Mouse (Mus musculus) cerebellum, adult 2 months (tissue): ENCODE measurements at regions not wholly inside any gene's neighbourhood (a gene's known extent, or its start where the extent isn't known, plus 50 kb on each side); places are given as distances from the start of the nearest gene placed in this dataset.
A peak's percentile ranks its signal among the peaks of the same experiment; 100 is the strongest.

Experiments
- DNase-seq, 2 experiments: peaks; one replicate each; pipeline ENCODE4 v3.0.0; 2021
- H3K27ac ChIP-seq: fragments of 200-500 bp; 2 replicates; pipeline ENCODE4 v1.5.1; 2012; ENCODE audit warnings: low read length, control low read depth, inconsistent platforms; ENCODE audit not compliant: insufficient read depth
- H3K27me3 ChIP-seq: fragments of 200-500 bp; 2 replicates; pipeline ENCODE4 v1.6.1; 2012; ENCODE audit warnings: inconsistent platforms, mild to moderate bottlenecking, low read length, moderate library complexity; ENCODE audit not compliant: control insufficient read depth, insufficient read depth
- H3K4me1 ChIP-seq: fragments of 200-500 bp; 2 replicates; pipeline ENCODE4 v1.6.1; 2011; ENCODE audit warnings: low read length; ENCODE audit not compliant: control insufficient read depth, insufficient read depth
- H3K4me3 ChIP-seq: fragments of 200-500 bp; replicated peaks from 2 replicates; pipeline ENCODE3; 2011; ENCODE audit warnings: mild to moderate bottlenecking, low read depth, low read length, control low read depth; ENCODE audit not compliant: insufficient read depth
- CTCF ChIP-seq: fragments of 200-500 bp; IDR thresholded peaks from 2 replicates; pipeline ENCODE4 v1.5.1; 2011; ENCODE audit warnings: low read depth, mild to moderate bottlenecking, control low read depth, low read length, moderate library complexity, borderline replicate concordance; ENCODE audit not compliant: insufficient read depth
- POLR2A ChIP-seq: fragments of 200-500 bp; IDR thresholded peaks from 2 replicates; pipeline ENCODE4 v1.6.1; 2011; ENCODE audit warnings: low read length, control low read depth, borderline replicate concordance; ENCODE audit not compliant: insufficient read depth
- WGBS: fragments of 180-500 bp; shearing (Covaris S2); methylation state at CpG from one replicate; pipeline ENCODE4 v1.1.7; 2018; 5-methylcytosine and 5-hydroxymethylcytosine counted together

GRCm38 (mm10) chr10:117458271-117459040, 78.6 kb upstream of the Cpsf6 start:
- TF ChIP-seq POLR2A (no peak), CTCF (no peak)
- no peak for DNase-seq
- no peak overlapping the region for H3K27ac ChIP-seq
- no peaks in the 10 kb centered on the region for H3K27me3 ChIP-seq
- H3K4me3 ChIP-seq, result no peak overlapping the region
- 88% methylated on average over 11 of the region's 11 CpGs for WGBS
- no peaks in the 10 kb centered on the region for H3K4me1 ChIP-seq

GRCm38 (mm10) chr10:117457701-117457950, 77.8 kb upstream of the Cpsf6 start:
- TF ChIP-seq CTCF (no peak), POLR2A (no peak)
- Histone ChIP-seq H3K4me1 (no peaks in the 10 kb centered on the region), H3K4me3 (no peak overlapping the region), H3K27me3 (no peaks in the 10 kb centered on the region), H3K27ac (no peak overlapping the region)
- no peak for DNase-seq
- WGBS, result 74% methylated on average over 2 of the region's 2 CpGs

- DNase-seq, result no peak
- TF ChIP-seq CTCF (no peak), POLR2A (no peak)
- WGBS, result 60% methylated on average over 18 of the region's 18 CpGs
- Histone ChIP-seq H3K4me1 (no peaks in the 10 kb centered on the region), H3K4me3 (no peak overlapping the region), H3K27ac (no peak overlapping the region), H3K27me3 (no peaks in the 10 kb centered on the region)
Measured at GRCm38 (mm10) chr10:117456904-117457700, 77.3 kb upstream of the Cpsf6 start.

- no peak for DNase-seq
- Histone ChIP-seq H3K27ac (no peak overlapping the region), H3K27me3 (no peaks in the 10 kb centered on the region), H3K4me1 (no peaks in the 10 kb centered on the region), H3K4me3 (no peak overlapping the region)
- WGBS, result 71% methylated on average over 8 of the region's 8 CpGs
- no peak for TF ChIP-seq CTCF
- TF ChIP-seq POLR2A, result no peak
Measured at GRCm38 (mm10) chr10:117456427-117456826, 76.6 kb upstream of the Cpsf6 start.

- WGBS, result 53% methylated on average over 9 of the region's 9 CpGs
- Histone ChIP-seq H3K27me3 (no peaks in the 10 kb centered on the region), H3K27ac (no peak overlapping the region), H3K4me1 (no peaks in the 10 kb centered on the region), H3K4me3 (no peak overlapping the region)
- no peak for DNase-seq
- TF ChIP-seq CTCF (0 out of 2 replicates have a peak, but pooled peaks have one; percentile 24), POLR2A (no peak)
Measured at GRCm38 (mm10) chr10:117455595-117456302, 75.9 kb upstream of the Cpsf6 start.

GRCm38 (mm10) chr10:117454711-117455591, 75.1 kb upstream of the Cpsf6 start:
- no peak overlapping the region for H3K27ac ChIP-seq
- WGBS, result 74% methylated on average over 12 of the region's 12 CpGs
- TF ChIP-seq CTCF (no peak), POLR2A (no peak)
- no peaks in the 10 kb centered on the region for H3K4me1 ChIP-seq
- DNase-seq, result no peak
- H3K4me3 ChIP-seq, result no peak overlapping the region
- H3K27me3 ChIP-seq, result no peaks in the 10 kb centered on the region

GRCm38 (mm10) chr10:117454171-117454500, 74.3 kb upstream of the Cpsf6 start:
- Histone ChIP-seq H3K27me3 (no peaks in the 10 kb centered on the region), H3K27ac (no peak overlapping the region), H3K4me3 (no peak overlapping the region), H3K4me1 (no peaks in the 10 kb centered on the region)
- TF ChIP-seq CTCF, result no peak
- no peak for TF ChIP-seq POLR2A
- no peak for DNase-seq
- 85% methylated on average over 3 of the region's 3 CpGs for WGBS
